Mouse (Mus musculus) adrenal gland, adult 8-10 months (tissue): ENCODE data around the gene Atg13. TPM values are rescaled to one million over a fixed set of nuclear protein-coding genes. Genes with fewer than 3 reads are reported as not detected.
"Not testable (repeated sequence)": the region's sequence is repeated elsewhere in the genome, so short reads cannot be mapped to it uniquely, and the experiment has no call there.

Experiments used
- DNase-seq: peaks from one replicate; pipeline ENCODE4 v3.0.0; 2022
- total RNA-seq, 4 experiments: library from RNA; stranded (reverse); gene quantifications; 2 replicates each; pipeline ENCODE4 v1.2.4; 2022

The Atg13 gene
- 100 to 1,000 TPM in 1 of 4 experiments, 10 to 100 TPM in 3; 71.0 to 105 (median 72.1) TPM for total RNA-seq

DNA sequence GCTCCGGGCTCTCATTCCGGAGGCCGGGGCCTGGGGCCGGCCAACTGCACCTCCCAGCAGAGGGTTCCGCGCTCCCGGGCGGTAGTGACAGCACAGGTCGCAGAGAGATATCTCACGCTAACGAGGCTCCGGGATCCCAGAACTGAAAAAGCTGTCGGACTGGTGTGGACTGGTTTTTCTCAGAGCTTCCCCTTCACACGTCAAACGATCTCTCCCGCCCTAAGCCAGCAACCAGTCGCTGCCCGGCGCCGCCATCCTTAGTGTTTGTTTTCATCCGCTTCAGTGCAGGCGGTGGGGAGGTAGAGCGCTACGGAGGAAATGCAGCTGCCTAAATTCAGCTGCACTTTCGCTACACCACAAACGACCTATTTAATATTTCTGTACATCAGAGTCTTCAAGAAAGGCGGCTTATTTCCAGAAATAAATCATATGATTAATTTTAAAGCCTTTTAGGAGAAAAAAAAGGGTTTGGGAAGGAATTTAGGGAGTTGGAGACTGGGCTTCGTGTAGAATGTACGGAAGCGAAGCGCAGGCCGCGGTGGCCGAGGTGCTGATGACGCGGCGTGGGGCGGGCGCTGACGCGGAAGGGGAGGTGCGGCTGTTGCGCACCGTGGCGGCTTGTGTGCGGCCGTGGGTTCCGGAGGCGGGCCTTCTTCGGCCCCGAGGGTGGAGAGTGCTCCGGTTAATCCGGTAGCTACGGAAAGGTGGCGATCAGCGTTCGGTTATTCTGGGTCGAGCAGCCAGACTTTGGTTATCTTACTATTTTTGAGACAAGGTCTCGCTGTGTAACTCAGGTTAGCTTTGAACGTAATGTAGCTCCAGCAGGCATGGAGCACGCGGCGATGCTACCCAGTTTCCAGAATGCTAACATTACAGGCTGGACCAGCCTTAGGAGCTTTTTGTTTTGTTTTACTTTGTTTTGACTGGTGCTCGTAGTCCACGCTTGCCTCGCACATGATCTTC lies at the start of gene Atg13, which contains the start of gene Harbi1:
TSS of gene Atg13 (minus strand) at position 305 of the 963 bp plus-strand sequence.
TSS of gene Harbi1 (plus strand) at position 581 of the 963 bp plus-strand sequence.
- peak; percentile 89 for DNase-seq

DNA sequence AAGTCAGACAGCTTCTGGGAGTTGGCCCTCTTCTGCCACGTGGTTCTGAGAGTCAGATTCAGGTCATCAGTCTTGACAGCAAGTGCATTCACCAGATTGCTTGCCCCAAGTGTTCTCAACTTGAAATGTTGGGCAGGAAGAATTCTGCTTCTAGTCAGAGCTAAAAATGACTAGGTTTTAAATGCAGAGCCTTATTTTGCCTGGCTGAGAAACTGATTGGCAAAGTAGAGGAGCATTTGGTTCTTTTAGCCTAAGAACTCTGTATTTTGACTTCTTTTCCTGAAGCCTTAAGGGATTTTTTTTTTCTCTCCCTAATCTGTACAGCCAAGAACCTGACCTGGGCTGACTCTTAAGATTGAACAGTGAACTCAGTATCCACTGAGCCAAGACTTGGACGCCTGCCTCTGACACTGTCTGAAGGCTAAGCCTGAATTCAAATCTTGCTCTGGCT lies 39.5 kb upstream of the Atg13 start:
- DNase-seq = no peak

DNA sequence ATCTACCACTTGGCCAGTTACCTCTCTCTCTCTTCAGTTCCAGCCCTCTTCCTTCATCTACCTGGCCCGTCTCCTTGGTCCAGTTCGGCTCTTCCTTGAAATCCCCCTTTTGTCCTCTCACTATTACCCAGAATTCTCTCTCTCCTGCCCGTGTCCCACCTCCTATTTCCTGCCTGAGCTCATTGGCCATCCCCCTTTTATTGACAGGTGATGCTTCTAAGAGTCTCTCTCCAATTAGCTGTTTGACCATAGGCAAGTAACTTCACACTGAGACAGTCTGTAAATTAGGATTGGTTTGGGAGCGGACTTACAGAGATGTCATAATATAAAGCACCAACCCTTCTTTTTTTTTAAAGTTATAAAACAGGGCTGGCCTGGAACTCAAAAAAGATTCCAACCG lies 34.3 kb upstream of the Atg13 start:
- no peak for DNase-seq

DNA sequence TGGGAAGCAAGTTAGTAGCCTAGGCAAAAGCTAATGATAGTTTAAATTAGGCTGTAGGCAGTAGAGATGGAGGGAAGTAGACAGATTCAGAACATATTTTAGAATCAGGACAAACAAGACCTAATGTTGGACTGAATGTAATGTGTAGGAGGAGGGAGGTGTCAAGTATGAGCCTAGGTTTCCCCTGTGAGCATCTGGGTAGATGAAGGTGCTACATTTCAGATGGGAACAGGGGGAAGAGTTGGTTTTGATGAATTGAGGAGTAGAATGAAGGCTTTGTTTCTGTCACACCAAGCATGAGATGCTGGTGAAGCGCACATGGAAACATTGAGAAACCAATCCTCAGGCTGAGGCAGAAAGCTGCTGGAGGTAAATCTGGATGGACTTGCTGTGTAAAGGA lies 29.2 kb upstream of the Atg13 start:
- DNase-seq = no peak

DNA sequence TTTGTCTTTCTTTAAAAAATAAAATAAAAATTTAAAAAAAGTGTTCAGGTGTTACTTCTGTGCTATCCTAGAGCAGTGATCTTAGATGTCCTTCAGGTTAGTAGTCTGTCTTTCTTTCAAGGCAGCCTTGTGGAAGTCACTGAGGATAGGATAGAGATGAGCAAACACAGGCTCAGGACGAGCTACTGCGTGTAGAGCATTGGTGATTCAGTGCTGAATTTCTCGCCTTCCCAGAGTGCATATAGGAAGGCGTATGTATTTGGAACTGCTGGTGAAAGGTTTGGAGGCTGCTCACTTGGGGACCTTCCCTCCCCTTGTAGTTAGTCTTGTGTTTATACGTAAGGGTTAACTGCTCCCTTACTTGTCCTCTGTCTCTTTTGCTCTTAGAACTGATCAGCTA lies 24.8 kb upstream of the Atg13 start:
- DNase-seq = no peak

DNA sequence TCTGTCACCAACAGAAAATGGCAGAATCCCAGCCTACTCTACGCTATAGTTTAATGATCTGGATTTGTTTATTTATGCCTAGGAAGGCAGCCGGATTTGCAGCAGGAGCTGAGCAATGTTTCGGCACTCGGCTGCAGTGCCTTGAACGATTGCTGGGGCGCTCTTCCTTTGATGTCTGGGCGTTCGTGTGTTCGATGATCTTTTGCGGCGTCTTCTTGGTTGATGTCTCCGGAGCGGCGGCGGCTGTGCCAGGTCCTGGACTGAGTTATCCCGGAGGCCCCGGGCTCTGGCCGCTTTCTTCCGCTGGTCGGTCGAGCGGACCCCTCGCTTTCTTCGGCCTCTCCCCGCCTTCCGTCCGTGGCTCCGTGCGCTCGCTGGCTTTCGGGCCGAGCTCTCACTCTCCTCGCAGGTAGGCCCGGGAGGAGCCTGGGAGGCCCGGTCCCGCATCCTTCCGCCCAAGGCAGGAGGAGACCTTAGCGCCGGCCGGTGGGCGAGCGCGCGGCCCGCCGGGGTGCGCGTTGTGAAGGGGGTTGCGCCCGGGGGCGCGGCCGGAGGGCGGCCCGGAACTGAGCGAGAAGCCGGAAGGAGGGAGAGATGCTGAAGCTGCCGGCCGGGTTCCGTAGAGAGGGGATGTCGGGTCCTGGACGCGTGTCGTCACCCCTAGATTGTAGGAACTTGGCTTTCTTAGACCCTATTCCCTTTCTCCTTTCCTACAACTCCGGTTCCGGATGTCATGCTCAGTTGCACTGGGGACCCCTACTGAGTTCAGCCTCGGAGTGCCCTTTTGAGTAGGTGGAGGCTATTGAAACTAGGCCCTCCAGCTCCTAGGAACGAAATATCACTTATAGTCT lies 19.8 kb upstream of the Atg13 start, which contains the start of gene Ambra1:
TSS of gene Ambra1 (plus strand) at position 164 of the 851 bp plus-strand sequence.
- DNase-seq = peak; percentile 80

DNA sequence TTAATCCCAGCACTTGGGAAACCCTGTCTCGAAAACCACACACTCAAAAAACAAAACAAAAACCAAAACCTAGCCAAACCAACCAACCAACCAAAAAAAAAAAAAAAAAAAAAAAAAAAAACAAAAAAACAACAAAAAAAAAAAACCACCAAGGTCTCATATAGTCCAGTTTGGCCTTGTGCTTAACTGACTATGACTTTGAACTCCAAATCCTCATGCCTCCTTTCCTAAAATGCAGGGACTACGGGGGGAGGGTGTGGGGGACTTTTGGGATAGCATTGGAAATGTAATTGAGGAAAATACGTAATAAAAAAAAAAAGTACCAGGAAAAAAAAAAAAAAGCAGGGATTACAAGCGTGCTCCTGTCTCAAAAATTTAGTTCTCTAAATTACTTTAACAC lies 19.2 kb upstream of the Atg13 start:
- no peak for DNase-seq

DNA sequence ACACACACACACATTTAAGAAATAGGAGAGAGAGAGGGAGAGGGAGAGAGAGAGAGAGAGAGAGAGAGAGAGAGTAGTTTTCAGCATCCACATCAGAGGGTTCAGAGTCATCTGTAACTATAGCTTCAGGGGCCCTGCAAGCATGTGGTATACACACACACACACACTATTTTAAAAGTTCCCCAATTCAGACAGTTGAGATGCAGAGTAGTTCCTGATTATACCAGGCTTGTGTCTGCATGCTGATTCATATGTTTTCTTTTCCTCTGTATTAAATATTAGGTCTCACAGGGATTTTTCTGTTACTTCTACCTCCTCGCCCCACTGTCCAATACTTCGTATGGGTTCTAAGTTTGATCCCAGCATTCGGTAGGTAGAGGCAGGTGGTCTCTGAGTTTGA lies 16.6 kb upstream of the Atg13 start:
- DNase-seq = no peak

DNA sequence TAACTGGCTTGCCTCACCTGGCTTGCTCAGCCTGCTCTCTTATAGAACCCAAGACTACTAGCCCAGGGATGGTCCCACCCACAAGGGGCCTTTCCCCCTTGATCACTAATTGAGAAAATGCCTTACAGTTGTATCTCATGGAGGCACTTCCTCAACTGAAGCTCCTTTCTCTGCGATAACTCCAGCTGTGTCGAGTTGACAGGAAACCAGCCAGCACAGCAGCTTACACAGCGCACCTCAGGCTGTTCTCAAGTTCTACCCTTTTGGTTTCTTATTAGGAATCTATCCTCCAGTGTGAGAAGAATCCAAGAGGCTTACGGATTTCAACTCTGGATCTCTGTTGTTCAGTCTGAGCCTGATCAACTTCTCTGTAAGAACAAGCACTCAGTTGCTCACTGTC lies 15.1 kb upstream of the Atg13 start:
- not testable (repeated sequence) for DNase-seq

DNA sequence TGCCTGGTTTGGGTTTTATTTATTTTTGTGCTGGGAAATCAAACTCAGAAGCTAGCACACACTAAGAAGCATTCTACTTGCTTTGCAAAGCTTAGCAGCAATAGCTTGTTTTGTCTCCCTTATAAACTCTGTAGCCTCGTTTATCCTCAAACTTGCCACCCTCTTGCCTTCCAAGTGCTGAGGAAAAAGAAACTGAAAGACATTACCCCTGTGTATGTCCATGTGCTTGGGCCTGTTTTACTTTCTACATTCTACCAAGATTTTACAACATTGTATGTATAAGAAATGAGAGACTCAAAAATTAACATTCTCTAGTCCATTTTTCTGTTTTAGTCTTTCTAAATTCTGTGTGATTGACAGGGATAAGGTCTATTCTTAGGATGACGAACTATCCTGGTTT lies 14.3 kb upstream of the Atg13 start:
- DNase-seq = no peak

DNA sequence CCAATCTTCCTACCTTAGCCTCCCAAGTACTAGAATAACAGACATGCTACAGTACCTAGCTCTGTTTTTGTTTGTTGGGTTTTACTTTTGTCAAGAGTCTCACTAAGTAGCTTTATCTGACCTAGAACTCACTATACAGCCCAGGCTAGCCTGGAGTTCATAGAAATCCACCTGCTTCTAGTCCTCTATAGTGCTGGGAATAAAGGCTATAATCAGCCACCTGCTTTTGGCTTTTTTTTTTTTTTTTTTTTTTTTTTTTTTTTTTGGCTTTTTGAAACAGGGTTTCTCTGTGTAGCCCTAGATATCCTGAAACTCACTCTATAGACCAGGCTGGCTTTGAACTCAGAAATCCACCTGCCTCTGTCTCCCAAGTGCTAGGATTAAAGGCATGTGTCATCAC lies 13.6 kb upstream of the Atg13 start:
- DNase-seq = no peak

DNA sequence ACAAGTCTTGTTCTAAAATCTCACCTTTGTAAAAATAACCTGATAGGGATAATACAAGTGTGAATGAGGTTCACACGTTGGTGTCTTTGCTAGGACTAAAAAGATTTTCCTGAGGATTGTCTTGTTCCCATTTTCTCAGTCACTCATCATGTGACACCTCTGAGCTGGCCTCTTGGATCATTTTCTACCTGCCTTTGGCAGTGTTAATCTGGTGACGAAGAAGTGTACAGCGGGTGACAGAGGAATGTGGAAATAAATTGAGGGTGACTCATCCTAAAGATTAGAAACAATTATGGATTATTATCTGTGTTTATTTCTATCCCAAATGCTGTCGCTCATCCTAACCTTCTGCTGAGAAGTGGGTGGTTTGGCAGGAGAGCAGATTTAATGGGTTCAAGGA lies 13.0 kb upstream of the Atg13 start:
- DNase-seq = no peak

DNA sequence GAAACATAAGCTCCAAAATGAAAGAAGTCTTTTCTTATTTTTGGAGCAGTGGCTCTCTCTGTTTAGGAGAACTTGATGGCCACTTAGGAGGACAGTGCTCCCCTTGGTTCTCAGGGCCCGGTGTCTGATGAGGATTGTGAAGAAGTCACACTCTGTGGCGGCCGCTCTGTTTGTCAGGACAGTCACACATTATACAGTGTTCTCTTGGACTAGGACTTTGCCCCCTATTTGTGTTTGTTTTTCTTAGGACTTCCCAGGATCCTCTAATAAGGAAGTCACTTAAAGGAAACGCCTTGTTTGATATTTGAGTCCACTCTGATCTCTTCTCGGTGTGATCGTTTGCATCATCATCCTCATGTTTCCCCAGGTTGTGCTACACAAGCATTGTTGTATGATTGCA lies 7.9 kb upstream of the Atg13 start:
- DNase-seq = no peak

DNA sequence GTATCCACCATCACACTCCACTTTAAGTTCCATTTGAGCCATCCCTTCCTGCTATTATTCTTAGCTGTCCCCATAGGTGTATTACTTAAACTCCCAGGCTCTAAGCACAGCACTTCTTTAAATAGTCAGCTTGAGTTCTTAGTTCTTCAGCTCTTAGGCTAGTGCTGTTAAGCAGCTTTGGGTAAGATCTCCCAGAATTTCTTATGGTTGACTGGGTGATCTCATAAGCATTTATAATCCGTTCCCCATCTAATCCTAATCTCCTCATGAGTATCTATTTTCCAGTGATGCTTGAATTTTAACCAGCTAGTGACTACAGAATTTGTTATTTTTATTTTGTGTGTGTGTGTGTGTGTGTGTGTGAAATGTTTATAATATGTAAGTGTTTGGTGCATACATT lies 4.5 kb upstream of the Atg13 start:
- DNase-seq = no peak

DNA sequence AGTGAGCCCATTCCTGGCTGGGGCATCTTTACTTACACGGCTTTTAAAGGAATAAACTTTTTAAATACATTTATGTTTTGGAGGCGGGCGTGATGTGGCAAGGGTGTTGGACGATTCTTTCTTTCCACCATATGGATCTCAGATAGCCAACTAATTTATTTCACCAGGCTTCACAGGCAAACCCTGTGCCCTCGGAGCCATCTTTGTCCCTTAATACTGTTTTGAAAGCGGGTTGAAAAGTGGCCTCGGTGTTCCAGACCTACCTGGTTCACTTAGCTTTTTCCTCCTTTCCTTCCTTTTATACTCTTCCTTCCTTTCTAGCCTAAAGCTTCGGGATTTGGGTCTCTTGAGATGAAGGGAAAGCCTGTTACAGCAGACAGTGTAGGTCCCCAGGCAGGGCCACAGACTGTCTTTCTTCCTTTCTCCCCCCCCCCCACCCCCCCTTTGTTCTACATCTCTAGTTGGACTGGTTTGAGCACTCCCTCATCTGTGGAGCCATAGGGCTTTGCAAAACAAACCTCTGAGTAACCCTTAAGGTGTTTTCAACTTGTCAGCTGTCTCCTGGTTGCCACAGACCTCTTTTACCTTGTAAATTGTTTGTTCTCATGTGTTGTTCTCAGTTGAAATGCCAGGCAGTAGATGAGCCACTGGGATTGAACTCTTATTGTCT lies 1.0 kb upstream of the Atg13 start:
- no peak for DNase-seq

DNA sequence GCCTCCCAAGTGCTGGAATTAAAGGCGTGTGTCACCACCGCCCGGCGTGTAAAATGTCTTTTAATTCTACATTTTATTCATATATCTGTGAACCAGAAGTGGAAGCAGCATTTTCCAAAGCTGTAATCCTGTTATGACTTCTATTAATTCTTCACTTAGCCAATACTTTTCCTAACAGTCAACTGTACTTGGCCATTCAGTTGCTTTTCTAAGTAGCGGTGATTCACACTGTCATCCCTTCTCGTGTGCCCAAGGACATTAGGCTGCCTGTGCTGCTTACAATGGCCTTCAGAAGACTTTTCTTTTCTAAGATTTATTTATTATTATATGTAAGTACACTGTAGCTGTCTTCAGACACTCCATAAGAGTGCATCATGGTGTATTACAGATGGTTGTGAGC lies 2.0 kb downstream of the Atg13 start:
- peak; percentile 46 for DNase-seq

DNA sequence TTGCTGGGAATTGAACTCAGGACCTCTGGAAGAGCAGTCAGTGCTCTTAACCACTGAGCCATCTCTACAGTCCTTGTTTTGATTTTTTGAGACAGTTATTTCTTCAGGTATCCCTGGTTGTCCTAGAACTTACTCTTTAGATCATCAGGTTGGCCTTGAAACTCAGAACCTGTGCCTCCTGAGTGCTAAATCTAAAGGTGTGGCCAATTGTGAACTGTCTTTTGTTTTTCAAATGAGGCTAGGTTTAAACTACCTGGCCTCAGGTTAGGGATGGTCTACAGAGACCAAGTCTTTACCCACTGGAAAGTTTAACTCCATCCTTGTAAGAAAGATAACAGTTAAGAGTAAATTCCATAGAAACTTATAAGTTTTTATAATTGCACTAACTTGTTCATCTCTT lies 3.9 kb downstream of the Atg13 start:
- DNase-seq = no peak

DNA sequence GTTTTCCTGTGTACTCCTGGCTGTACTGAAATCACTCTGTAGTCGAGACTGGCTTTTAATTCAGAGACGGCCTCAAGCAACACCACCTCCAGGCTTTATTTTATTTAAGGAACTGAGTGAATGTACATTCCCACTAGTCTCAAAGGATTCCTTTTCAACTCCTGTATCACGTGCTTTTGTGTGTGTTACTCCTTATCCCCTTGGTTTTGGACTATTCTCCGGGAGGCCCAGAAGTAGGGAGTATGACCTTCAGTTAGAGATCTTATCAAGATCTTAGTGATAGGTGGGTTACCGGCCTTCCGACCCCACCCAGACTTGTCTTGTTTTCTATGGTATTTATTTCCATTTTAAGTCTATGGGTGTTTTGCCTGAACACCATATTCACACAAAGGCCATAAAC lies 4.6 kb downstream of the Atg13 start:
- DNase-seq = no peak

DNA sequence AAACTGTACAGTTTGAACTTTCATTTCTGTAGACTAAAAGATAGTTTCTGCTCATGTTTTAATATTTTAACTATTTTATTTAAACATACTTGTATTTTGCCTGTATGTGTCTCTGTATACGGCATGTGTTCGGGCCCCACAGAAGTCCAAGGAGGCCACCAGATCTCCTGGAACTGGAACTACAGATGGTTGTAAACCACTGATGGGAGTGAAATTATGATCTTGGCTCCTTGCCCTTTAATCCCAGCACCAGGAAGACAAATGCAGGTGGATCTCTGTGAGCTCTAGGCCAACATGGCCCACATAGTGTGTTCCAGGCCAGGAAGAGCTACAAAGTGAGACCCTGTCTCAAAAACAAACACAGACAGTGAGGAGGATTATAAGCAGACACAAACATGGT lies 9.0 kb downstream of the Atg13 start:
- DNase-seq = no peak

DNA sequence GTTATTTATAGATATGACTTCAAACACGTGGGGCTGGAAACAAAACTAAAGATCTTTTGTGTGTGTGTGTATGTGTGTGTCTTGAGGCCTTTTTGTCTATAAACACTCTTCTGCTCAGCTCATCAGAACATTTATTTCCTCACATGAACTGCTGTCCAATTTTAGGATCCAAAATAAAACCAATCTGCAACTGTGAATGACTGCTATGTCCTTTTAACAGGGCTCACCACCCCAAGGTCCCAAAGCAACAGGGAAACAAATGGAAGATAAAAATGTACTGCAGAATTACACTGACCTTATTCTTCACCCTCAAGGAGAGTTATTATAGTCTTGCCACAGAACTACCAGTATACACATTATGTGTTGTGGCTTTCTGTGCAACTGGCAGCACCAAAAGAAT lies 11.2 kb downstream of the Atg13 start:
- no peak for DNase-seq

DNA sequence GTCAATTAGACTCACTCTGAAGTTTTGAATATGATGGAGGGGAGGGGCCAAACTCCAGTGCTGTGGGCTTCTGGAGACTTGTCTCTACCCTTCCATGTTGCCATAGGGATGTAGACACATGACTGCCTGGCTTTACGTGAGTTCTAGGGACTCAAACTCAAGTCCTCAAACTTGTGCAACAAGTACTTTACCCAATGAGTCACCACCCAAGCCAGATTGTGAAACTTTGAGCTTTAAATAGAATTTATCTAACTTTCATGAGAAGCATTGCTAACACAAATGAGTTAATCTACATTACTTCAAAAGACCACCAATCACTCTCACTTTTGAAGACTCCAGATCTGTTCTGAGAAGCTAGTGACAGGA lies 14.2 kb downstream of the Atg13 start:
- no peak for DNase-seq

DNA sequence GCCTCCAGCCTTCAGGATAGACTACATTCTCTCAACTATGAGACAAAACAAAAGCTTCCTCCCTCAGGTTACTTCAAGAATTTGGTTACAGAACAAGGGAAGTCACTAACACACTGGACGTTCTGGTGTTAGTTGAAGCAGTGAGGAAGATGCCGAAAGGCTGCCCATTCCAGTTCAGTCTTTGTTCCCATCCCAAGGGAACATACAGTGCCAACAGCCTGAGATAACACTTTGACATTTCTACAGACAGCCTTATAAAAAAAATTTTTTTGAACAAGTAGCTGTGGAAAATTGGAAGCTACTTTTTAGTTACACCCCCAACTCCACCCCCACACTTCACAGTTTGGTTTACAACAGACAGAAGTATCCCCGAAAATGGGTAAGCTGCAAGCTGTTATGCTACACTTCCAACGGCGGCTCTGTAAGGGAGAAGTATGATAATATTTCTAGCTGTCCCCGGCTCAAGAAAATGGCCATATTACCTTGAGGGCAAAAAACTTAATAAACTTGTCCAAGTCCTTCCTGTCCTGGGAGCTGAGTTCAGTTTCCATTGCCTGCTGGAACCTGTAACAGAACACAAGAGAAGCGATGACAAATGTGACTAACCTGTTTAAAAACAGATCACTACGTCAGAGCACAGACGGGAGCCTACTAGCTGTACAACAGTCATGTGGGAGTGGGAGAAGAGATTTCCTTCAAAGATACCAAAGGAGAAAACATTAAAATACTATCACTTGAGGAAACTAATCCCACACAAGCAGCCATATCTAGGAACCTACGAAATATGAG lies 14.7 kb downstream of the Atg13 start:
- no peak for DNase-seq
